Mouse (Mus musculus): ENCODE data around the gene Inpp5b. TPM values are rescaled to one million over a fixed set of nuclear protein-coding genes. Genes with fewer than 3 reads are reported as not detected.

Gene Inpp5b
- polyA plus RNA-seq, 1 experiment from 2014 or later, result 23.6 TPM

DNA sequence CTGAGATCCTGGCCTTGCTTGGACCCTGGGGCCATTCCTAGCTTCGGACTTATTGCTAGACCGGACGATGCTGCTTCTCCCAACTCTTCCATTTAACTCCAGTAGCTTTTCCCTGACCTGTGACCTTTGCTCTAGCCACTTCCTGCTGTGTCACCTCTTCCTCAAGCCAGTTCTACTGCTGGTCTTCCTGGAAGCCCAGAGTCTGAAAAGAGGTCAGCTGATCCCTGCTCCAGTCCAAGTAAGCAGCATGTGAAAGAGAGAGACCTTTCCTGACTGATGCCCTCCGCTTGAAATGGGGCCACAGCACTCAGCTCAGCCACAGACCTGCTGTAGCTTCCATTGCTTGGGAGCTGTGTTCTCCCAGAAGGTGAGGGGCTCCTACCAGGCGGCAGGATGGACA, 4.2 kb upstream of the Inpp5b start:
- H3K4me3 ChIP-seq (ENCODE audit: inconsistent target), result no peak overlapping the region; the same call in 1 of the 2 replicates
- H3K27ac ChIP-seq, result peak overlapping the region; percentile 91
- peaks cover 5% of the 10 kb centered on the region; the same call in 1 of the 2 replicates for H3K79me2 ChIP-seq (ENCODE audit: inconsistent target)
- 92% methylated on average over 5 of the region's 5 CpGs for WGBS (ENCODE audit: missing documents)
- H3K36me3 ChIP-seq (ENCODE audit: inconsistent target), result no peaks in the 10 kb centered on the region

GRCm38 (mm10) chr4:124738013-124738412, 3.6 kb upstream of the Inpp5b start:
- Histone ChIP-seq H3K27ac (peak overlapping the region; percentile 91), H3K36me3 (ENCODE audit: inconsistent target) (no peaks in the 10 kb centered on the region), H3K79me2 (ENCODE audit: inconsistent target) (peaks cover 10% of the 10 kb centered on the region; the same call in 1 of the 2 replicates), H3K4me3 (ENCODE audit: inconsistent target) (no peak overlapping the region; the same call in 1 of the 2 replicates)
- 37% methylated on average over 4 of the region's 4 CpGs for WGBS (ENCODE audit: missing documents)

- no peaks in the 10 kb centered on the region for H3K36me3 ChIP-seq (ENCODE audit: inconsistent target)
- peak overlapping the region; percentile 91 for H3K27ac ChIP-seq
- peaks cover 10% of the 10 kb centered on the region; the same call in 1 of the 2 replicates for H3K79me2 ChIP-seq (ENCODE audit: inconsistent target)
- WGBS (ENCODE audit: missing documents), result 36% methylated on average over 1 of the region's 1 CpGs
- no peak overlapping the region for H3K4me3 ChIP-seq (ENCODE audit: inconsistent target)
Measured at GRCm38 (mm10) chr4:124738783-124739182, 2.9 kb upstream of the Inpp5b start.

DNA sequence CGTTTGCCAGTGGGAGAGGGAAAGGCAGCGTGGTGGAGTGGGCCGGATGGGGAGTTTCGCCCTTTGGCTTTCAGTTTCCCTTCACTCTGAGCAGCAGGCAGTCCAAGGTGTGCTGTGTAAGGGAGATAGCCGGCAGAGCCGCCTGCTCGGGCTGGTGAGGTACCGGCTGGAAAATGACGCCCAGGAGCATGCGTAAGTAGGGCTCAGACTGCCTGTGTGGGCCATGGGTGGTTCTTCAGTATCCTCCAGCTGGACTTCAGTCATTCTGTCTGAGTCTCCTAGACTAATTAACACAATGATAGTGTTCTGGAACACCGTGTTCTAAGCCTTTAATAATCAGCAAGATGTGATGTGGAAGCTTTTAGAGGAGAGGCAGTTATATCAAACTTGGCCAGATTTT, 1.2 kb downstream of the Inpp5b start:
- 91% methylated on average over 11 of the region's 11 CpGs for WGBS (ENCODE audit: missing documents)
- no peak overlapping the region for H3K4me3 ChIP-seq (ENCODE audit: inconsistent target)

DNA sequence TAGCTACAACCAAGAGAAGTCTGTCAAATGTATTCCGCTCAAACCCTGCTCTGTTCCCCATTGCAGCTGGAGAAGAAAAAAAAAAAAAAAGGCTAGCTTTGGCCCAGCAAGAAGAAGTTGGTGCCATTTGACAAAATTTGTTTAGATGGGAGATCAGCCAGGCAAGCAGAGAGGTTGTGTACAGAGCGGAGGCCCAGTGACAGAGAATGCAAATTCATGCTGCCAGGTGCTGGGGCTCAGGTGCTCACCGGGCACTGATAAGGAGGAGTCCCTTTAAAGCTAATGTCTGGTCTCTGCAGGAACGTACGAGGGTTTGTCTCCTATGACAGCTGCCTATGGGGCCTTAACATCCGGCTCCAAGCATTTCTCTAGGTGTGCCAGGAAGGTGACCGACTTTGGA, 4.9 kb downstream of the Inpp5b start:
- 98% methylated on average over 7 of the region's 7 CpGs for WGBS (ENCODE audit: missing documents)
- Histone ChIP-seq H3K4me3 (ENCODE audit: inconsistent target) (no peak overlapping the region), H3K36me3 (ENCODE audit: inconsistent target) (peaks cover 20% of the 10 kb centered on the region; the same call in 1 of the 2 replicates), H3K79me2 (ENCODE audit: inconsistent target) (peaks cover 10% of the 10 kb centered on the region; the same call in 1 of the 2 replicates), H3K27ac (no peak overlapping the region)

More for the DNA sequence above, 1.2 kb downstream of the Inpp5b start:
- Histone ChIP-seq H3K79me2 (ENCODE audit: inconsistent target) (peaks cover 10% of the 10 kb centered on the region; the same call in 1 of the 2 replicates), H3K27ac (no peak overlapping the region), H3K36me3 (ENCODE audit: inconsistent target) (peaks cover 16% of the 10 kb centered on the region; the same call in 1 of the 2 replicates)

DNA sequence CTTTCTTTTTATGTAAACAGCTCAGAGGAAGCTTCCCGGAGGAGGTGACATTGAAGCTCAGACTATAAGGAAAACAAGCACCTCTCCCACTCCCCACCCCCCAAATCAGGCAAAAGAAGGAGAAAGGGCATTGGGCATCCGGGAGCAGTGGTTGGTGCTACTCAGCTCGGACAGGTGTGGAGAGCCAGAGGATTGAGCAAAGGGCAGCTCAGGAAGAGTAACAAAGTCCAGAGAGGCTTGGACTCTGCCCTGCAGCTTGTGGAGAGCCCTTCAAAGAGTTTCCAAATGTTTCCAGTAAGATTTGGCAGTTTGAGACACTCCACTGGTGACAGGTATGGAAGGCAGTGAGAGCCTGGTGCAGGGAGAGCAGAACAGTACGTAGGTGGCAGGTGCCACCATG, 6.2 kb downstream of the Inpp5b start:
- Histone ChIP-seq H3K27ac (no peak overlapping the region), H3K4me3 (ENCODE audit: inconsistent target) (no peak overlapping the region), H3K79me2 (ENCODE audit: inconsistent target) (peaks cover 14% of the 10 kb centered on the region; the same call in 1 of the 2 replicates), H3K36me3 (ENCODE audit: inconsistent target) (peaks cover 20% of the 10 kb centered on the region; the same call in 1 of the 2 replicates)
- 81% methylated on average over 3 of the region's 4 CpGs for WGBS (ENCODE audit: missing documents)

DNA sequence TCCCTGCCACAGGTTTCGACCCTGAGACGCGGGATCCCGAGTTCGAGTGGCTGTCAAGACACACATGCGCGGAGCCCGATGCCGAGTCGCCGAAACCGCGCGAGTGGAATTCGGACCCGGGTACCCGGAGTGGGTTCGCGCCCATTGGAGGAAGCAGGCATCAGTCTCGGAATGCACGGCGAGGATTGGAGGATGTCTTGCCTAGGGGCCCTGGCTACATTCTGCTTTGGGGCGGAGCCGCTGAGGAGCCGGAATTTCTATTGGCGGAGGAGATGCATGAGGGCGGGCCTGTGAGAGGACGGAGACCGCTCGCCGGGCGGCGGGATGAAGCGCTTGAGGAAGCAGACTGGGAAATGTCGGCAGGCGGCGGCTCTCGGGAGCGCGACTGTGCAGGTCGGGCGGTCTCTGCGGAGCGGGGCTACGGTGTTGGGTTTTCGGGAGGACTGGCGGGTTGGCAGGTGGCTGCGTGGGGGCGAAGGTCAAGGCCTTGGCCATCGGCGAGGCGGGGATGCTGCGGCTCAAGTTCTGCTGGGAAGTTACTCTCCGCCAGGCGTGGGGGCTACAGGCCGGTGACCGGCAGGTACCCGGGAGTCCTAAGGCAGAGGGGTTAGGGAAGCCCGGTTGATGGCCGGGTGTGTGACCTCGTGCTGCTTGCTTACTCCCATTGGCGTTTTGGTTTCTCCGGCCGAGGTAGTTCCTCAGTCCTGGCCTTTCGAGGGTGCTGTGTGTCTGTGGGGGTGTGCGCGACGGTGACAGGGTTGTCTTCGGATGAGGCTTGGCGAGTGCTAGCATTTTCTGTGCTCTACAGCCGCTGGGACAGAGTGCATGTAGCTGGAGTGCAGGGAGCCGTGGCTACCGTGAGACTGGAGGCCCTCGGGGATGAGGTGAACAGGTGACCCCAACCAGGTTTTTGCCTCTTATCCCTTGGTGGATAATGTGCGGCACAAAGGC, 9.9 kb downstream of the Inpp5b start:
- peak overlapping the region; percentile 67 for H3K4me3 ChIP-seq (ENCODE audit: inconsistent target)
- H3K79me2 ChIP-seq (ENCODE audit: inconsistent target), result peaks cover 50% of the 10 kb centered on the region
- H3K36me3 ChIP-seq (ENCODE audit: inconsistent target), result peaks cover 9% of the 10 kb centered on the region; the same call in 1 of the 2 replicates
- under 1% methylated on average over 75 of the region's 75 CpGs for WGBS (ENCODE audit: missing documents)
- peak overlapping the region; percentile 25 for H3K27ac ChIP-seq

GRCm38 (mm10) chr4:124752281-124753199, 10.9 kb downstream of the Inpp5b start:
- Histone ChIP-seq H3K79me2 (ENCODE audit: inconsistent target) (peaks cover 60% of the 10 kb centered on the region), H3K27ac (peak overlapping the region; percentile 25), H3K36me3 (ENCODE audit: inconsistent target) (0 out of 2 replicates have a peak, but pooled peaks cover 6% of the 10 kb centered on the region), H3K4me3 (ENCODE audit: inconsistent target) (peak overlapping the region; percentile 67)
- 3% methylated on average over 14 of the region's 15 CpGs for WGBS (ENCODE audit: missing documents)

DNA sequence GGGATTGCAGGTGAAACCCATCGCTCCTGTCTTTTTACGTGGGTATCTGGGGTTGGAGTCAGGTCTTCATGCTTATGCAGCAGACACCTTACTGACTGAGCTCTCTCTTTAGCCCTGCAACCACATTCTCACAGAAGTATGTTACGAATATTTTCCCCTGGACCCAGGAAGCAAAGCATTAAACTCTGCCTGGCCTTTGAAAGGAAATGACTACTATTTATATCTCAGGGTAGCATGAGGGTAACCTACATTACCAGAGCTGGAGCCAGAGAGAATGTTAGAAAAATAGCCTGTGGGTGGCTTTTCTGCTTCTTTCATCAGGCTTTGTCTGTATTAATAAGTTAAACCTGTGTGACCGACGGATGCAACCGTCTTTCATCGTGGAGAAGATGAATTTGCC, 13.9 kb downstream of the Inpp5b start:
- H3K79me2 ChIP-seq (ENCODE audit: inconsistent target), result peaks cover 89% of the 10 kb centered on the region
- no peak overlapping the region for H3K27ac ChIP-seq
- H3K36me3 ChIP-seq (ENCODE audit: inconsistent target), result no peaks in the 10 kb centered on the region
- WGBS (ENCODE audit: missing documents), result 71% methylated on average over 7 of the region's 7 CpGs
- no peak overlapping the region for H3K4me3 ChIP-seq (ENCODE audit: inconsistent target)

- no peak overlapping the region for H3K27ac ChIP-seq
- peaks cover 99% of the 10 kb centered on the region for H3K79me2 ChIP-seq (ENCODE audit: inconsistent target)
- H3K4me3 ChIP-seq (ENCODE audit: inconsistent target), result no peak overlapping the region
- no peaks in the 10 kb centered on the region for H3K36me3 ChIP-seq (ENCODE audit: inconsistent target)
- WGBS (ENCODE audit: missing documents), result 38% methylated on average over 7 of the region's 7 CpGs
Measured at GRCm38 (mm10) chr4:124759305-124759811, 17.7 kb downstream of the Inpp5b start.

- no peaks in the 10 kb centered on the region for H3K36me3 ChIP-seq (ENCODE audit: inconsistent target)
- 86% methylated on average over 1 of the region's 1 CpGs for WGBS (ENCODE audit: missing documents)
Measured at GRCm38 (mm10) chr4:124761201-124761600, 19.6 kb downstream of the Inpp5b start.

DNA sequence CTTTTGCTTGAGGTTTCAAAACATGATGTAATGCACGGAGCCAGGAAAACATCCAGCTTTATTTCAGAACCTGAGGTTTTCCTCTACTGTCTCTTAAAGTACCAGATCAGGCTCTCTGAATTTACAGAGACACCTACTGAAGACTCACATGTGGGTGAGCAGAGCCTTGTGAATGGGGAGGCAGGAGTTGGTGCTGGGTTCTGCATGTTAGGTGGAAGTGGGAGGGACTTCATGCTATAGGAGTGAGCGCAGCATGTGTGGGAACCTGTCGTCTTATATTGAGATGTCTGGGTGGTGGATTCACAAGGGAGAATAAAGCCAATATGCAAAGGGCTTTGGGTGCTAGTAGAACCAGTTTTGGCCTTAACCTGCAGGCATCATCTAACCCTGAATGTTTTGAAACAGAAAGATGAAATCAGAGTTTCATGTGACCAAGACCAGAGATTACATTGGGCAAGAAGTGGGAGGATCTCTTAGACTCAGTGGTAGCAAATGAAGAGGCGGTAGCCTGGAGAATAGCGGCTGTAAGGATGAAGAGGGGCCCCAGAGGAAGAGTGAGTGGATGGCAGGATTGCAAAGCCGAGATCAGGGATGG, 21.3 kb downstream of the Inpp5b start:
- H3K36me3 ChIP-seq (ENCODE audit: inconsistent target), result no peaks in the 10 kb centered on the region
- 70% methylated on average over 6 of the region's 6 CpGs for WGBS (ENCODE audit: missing documents)
- H3K4me3 ChIP-seq (ENCODE audit: inconsistent target), result no peak overlapping the region
- no peak overlapping the region for H3K27ac ChIP-seq
- peaks cover 99% of the 10 kb centered on the region for H3K79me2 ChIP-seq (ENCODE audit: inconsistent target)

More at GRCm38 (mm10) chr4:124761201-124761600, 19.6 kb downstream of the Inpp5b start:
- Histone ChIP-seq H3K4me3 (ENCODE audit: inconsistent target) (no peak overlapping the region), H3K79me2 (ENCODE audit: inconsistent target) (peaks cover 99% of the 10 kb centered on the region), H3K27ac (no peak overlapping the region)

DNA sequence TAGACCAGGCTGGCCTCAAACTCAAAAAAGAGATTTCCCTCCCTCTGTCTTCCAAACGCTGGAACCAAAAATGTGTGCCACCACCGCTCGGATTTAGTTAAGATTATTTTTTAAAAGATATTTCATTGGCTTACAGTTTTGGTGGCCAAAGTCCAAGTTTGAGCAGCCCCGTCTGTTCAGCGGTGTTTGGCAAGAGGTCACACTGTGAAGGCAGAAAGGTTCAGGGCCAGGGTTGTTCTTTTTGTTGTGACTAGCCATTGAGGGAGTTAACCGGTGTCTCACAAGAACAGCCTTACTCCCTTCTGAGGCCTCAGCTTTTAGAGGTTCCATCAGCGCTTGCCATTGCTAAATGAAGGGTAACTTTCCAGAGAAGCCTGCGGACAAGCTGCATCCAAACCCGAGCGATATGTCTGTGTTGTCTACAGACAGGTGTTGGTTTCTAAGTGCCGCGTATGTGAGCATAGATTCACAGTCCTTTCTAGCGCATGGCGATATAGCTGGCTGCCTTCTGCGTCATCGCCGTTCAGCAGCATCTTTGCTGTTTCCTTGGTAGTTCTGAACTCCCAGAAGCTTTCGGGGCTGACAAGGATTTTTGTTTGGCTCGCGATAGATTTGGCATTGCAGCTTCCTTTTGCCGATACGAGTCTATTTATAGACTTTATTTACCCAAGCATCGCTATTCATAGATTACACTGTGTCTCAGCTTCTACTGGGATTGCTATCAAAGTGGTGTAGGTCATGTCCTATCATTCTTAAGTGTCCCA, 24.3 kb downstream of the Inpp5b start:
- Histone ChIP-seq H3K36me3 (ENCODE audit: inconsistent target) (0 out of 2 replicates have a peak, but pooled peaks cover 10% of the 10 kb centered on the region), H3K4me3 (ENCODE audit: inconsistent target) (no peak overlapping the region), H3K27ac (no peak overlapping the region), H3K79me2 (ENCODE audit: inconsistent target) (peaks cover 99% of the 10 kb centered on the region)
- 72% methylated on average over 23 of the region's 23 CpGs for WGBS (ENCODE audit: missing documents)

All from macrophage (primary cell).